Mouse (Mus musculus): ENCODE data around the gene Plbd2. TPM values are rescaled to one million over a fixed set of nuclear protein-coding genes. Genes with fewer than 3 reads are reported as not detected.

The Plbd2 gene
- polyA plus RNA-seq, 2 experiments = 33.9 to 51.6 TPM

GRCm38 (mm10) chr5:120495703-120496226 lies 7.7 kb downstream of the Plbd2 start:
- Histone ChIP-seq H3K36me3 (ENCODE audit: control insufficient read depth, insufficient read depth, low read length) (peaks cover 18% of the 10 kb centered on the region; the same call in 1 of the 2 replicates), H3K4me3 (replicated peaks; ENCODE audit: low read length) (no peak overlapping the region), H3K4me1 (ENCODE audit: control insufficient read depth, insufficient read depth, low read length) (no peaks in the 10 kb centered on the region), H3K27ac (replicated peaks; ENCODE audit: low read depth, low read length) (no peak overlapping the region), H3K9me3 (ENCODE audit: control insufficient read depth, low read length) (no peaks in the 10 kb centered on the region), H3K9ac (ENCODE audit: low read depth, low read length, severe bottlenecking) (no peak overlapping the region), H3K4me2 (replicated peaks; ENCODE audit: low read depth, low read length, severe bottlenecking) (no peak overlapping the region), H3K27me3 (ENCODE audit: control insufficient read depth, insufficient read depth, low read length) (no peaks in the 10 kb centered on the region)
- ATAC-seq (ENCODE audit: low FRiP score, low read depth) (no peak), DNase-seq (ENCODE audit: low spot score) (no peak)
- TF ChIP-seq POLR2A (IDR thresholded peaks at IDR 0.05; ENCODE audit: borderline replicate concordance, extremely low read depth, insufficient read depth, insufficient read length) = no peak
- WGBS = 82% methylated on average over 13 of the region's 13 CpGs

GRCm38 (mm10) chr5:120495064-120495702 lies 8.2 kb downstream of the Plbd2 start:
- ATAC-seq (ENCODE audit: low FRiP score, low read depth) = no peak
- Histone ChIP-seq H3K9ac (ENCODE audit: low read depth, low read length, severe bottlenecking) (no peak overlapping the region), H3K4me3 (replicated peaks; ENCODE audit: low read length) (no peak overlapping the region), H3K4me1 (ENCODE audit: control insufficient read depth, insufficient read depth, low read length) (no peaks in the 10 kb centered on the region), H3K9me3 (ENCODE audit: control insufficient read depth, low read length) (no peaks in the 10 kb centered on the region), H3K36me3 (ENCODE audit: control insufficient read depth, insufficient read depth, low read length) (peaks cover 23% of the 10 kb centered on the region; the same call in 1 of the 2 replicates), H3K4me2 (replicated peaks; ENCODE audit: low read depth, low read length, severe bottlenecking) (no peak overlapping the region), H3K27me3 (ENCODE audit: control insufficient read depth, insufficient read depth, low read length) (no peaks in the 10 kb centered on the region), H3K27ac (replicated peaks; ENCODE audit: low read depth, low read length) (no peak overlapping the region)
- WGBS = 78% methylated on average over 10 of the region's 10 CpGs
- TF ChIP-seq POLR2A (IDR thresholded peaks at IDR 0.05; ENCODE audit: borderline replicate concordance, extremely low read depth, insufficient read depth, insufficient read length) = no peak
- DNase-seq (ENCODE audit: low spot score) = no peak

GRCm38 (mm10) chr5:120493873-120494395 lies 9.5 kb downstream of the Plbd2 start:
- H3K4me3 ChIP-seq (replicated peaks; ENCODE audit: low read length) = no peak overlapping the region
- no peak overlapping the region for H3K4me2 ChIP-seq (replicated peaks; ENCODE audit: low read depth, low read length, severe bottlenecking)
- no peak overlapping the region for H3K9ac ChIP-seq (ENCODE audit: low read depth, low read length, severe bottlenecking)
- H3K27me3 ChIP-seq (ENCODE audit: control insufficient read depth, insufficient read depth, low read length) = no peaks in the 10 kb centered on the region
- peaks cover 23% of the 10 kb centered on the region; the same call in 1 of the 2 replicates for H3K36me3 ChIP-seq (ENCODE audit: control insufficient read depth, insufficient read depth, low read length)
- 85% methylated on average over 9 of the region's 9 CpGs for WGBS
- ATAC-seq (ENCODE audit: low FRiP score, low read depth) (no peak), DNase-seq (ENCODE audit: low spot score) (no peak)
- no peaks in the 10 kb centered on the region for H3K9me3 ChIP-seq (ENCODE audit: control insufficient read depth, low read length)
- no peaks in the 10 kb centered on the region for H3K4me1 ChIP-seq (ENCODE audit: control insufficient read depth, insufficient read depth, low read length)
- H3K27ac ChIP-seq (replicated peaks; ENCODE audit: low read depth, low read length) = no peak overlapping the region
- no peak for TF ChIP-seq POLR2A (IDR thresholded peaks at IDR 0.05; ENCODE audit: borderline replicate concordance, extremely low read depth, insufficient read depth, insufficient read length)

GRCm38 (mm10) chr5:120493440-120493839 lies 10.0 kb downstream of the Plbd2 start:
- Histone ChIP-seq H3K9ac (ENCODE audit: low read depth, low read length, severe bottlenecking) (no peak overlapping the region), H3K27me3 (ENCODE audit: control insufficient read depth, insufficient read depth, low read length) (no peaks in the 10 kb centered on the region), H3K4me1 (ENCODE audit: control insufficient read depth, insufficient read depth, low read length) (no peaks in the 10 kb centered on the region), H3K27ac (replicated peaks; ENCODE audit: low read depth, low read length) (no peak overlapping the region), H3K9me3 (ENCODE audit: control insufficient read depth, low read length) (no peaks in the 10 kb centered on the region), H3K4me2 (replicated peaks; ENCODE audit: low read depth, low read length, severe bottlenecking) (no peak overlapping the region), H3K4me3 (replicated peaks; ENCODE audit: low read length) (no peak overlapping the region), H3K36me3 (ENCODE audit: control insufficient read depth, insufficient read depth, low read length) (peaks cover 25% of the 10 kb centered on the region)
- WGBS = 94% methylated on average over 6 of the region's 6 CpGs
- TF ChIP-seq POLR2A (IDR thresholded peaks at IDR 0.05; ENCODE audit: borderline replicate concordance, extremely low read depth, insufficient read depth, insufficient read length) = no peak
- ATAC-seq (ENCODE audit: low FRiP score, low read depth) (no peak), DNase-seq (ENCODE audit: low spot score) (no peak)

- H3K9me3 ChIP-seq (ENCODE audit: control insufficient read depth, low read length) = no peaks in the 10 kb centered on the region
- ATAC-seq (ENCODE audit: low FRiP score, low read depth) = no peak
- H3K27me3 ChIP-seq (ENCODE audit: control insufficient read depth, insufficient read depth, low read length) = no peaks in the 10 kb centered on the region
- H3K27ac ChIP-seq (replicated peaks; ENCODE audit: low read depth, low read length) = no peak overlapping the region
- no peak for DNase-seq (ENCODE audit: low spot score)
- H3K4me2 ChIP-seq (replicated peaks; ENCODE audit: low read depth, low read length, severe bottlenecking) = no peak overlapping the region
- H3K4me1 ChIP-seq (ENCODE audit: control insufficient read depth, insufficient read depth, low read length) = no peaks in the 10 kb centered on the region
- H3K4me3 ChIP-seq (replicated peaks; ENCODE audit: low read length) = no peak overlapping the region
- TF ChIP-seq POLR2A (IDR thresholded peaks at IDR 0.05; ENCODE audit: borderline replicate concordance, extremely low read depth, insufficient read depth, insufficient read length) = no peak
- H3K36me3 ChIP-seq (ENCODE audit: control insufficient read depth, insufficient read depth, low read length) = peaks cover 35% of the 10 kb centered on the region
- no peak overlapping the region for H3K9ac ChIP-seq (ENCODE audit: low read depth, low read length, severe bottlenecking)
- WGBS = 65% methylated on average over 11 of the region's 11 CpGs
Measured at GRCm38 (mm10) chr5:120492437-120492836, 11.0 kb downstream of the Plbd2 start.
